Mouse (Mus musculus) liver, embryonic 13.5 days (tissue): ENCODE results near the gene Pgd. TPM values are rescaled to one million over a fixed set of nuclear protein-coding genes. Genes with fewer than 3 reads are reported as not detected.
"Not testable (repeated sequence)": the region's sequence is repeated elsewhere in the genome, so short reads cannot be mapped to it uniquely, and the experiment has no call there.

Source experiments
- ATAC-seq: fragments of 200-750 bp; cut with Nextera tagmentation; 2 replicates; pipeline ENCODE4 v1.8.0; 2017; ENCODE audit warnings: low read depth, mild to moderate bottlenecking, moderate number of reproducible peaks, moderate library complexity
- DNase-seq: peaks from one replicate; pipeline ENCODE4 v3.0.0; 2022
- H3K27ac ChIP-seq: fragments of 300-500 bp; sonication (generic); 2 replicates; pipeline ENCODE4 v1.5.1; 2015; ENCODE audit warnings: moderate library complexity, mild to moderate bottlenecking, inconsistent platforms
- H3K27me3 ChIP-seq: fragments of 300-500 bp; sonication (generic); 2 replicates; pipeline ENCODE4 v1.6.1; 2015; ENCODE audit warnings: mild to moderate bottlenecking, inconsistent platforms
- H3K36me3 ChIP-seq: fragments of 300-500 bp; sonication (generic); 2 replicates; pipeline ENCODE4 v1.6.1; 2015; ENCODE audit warnings: mild to moderate bottlenecking, inconsistent platforms
- H3K4me1 ChIP-seq: fragments of 300-500 bp; sonication (generic); replicated peaks from 2 replicates; pipeline ENCODE4 v1.6.1; 2015; ENCODE audit warnings: inconsistent platforms
- H3K4me2 ChIP-seq: fragments of 300-500 bp; sonication (generic); 2 replicates; pipeline ENCODE4 v1.6.1; 2015; ENCODE audit warnings: inconsistent platforms, mild to moderate bottlenecking, moderate library complexity
- H3K4me3 ChIP-seq: fragments of 300-500 bp; sonication (generic); replicated peaks from 2 replicates; pipeline ENCODE4 v1.5.1; 2015; ENCODE audit warnings: mild to moderate bottlenecking, inconsistent platforms
- H3K9ac ChIP-seq: fragments of 300-500 bp; sonication (generic); 2 replicates; pipeline ENCODE4 v1.6.1; 2015; ENCODE audit warnings: mild to moderate bottlenecking, inconsistent platforms
- H3K9me3 ChIP-seq: fragments of 300-500 bp; sonication (generic); replicated peaks from 2 replicates; pipeline ENCODE4 v1.6.1; 2016; ENCODE audit warnings: inconsistent platforms
- WGBS: fragments of 180-500 bp; shearing (Covaris S2); methylation state at CpG from one replicate; pipeline ENCODE4 v1.1.7; 2015; ENCODE audit not compliant: insufficient replicate concordance; 5-methylcytosine and 5-hydroxymethylcytosine counted together
- polyA plus RNA-seq: library from polyadenylated mRNA; unstranded; fragments of >200 nt; fragmentation: Nextera tagmentation; extraction: Ambion mirVana; gene quantifications from 2 replicates; pipeline ENCODE4 v1.2.1, GENCODE M21; 2015

Gene Pgd
- polyA plus RNA-seq, 1 experiment from 2014 or later, result 74.7 TPM

DNA sequence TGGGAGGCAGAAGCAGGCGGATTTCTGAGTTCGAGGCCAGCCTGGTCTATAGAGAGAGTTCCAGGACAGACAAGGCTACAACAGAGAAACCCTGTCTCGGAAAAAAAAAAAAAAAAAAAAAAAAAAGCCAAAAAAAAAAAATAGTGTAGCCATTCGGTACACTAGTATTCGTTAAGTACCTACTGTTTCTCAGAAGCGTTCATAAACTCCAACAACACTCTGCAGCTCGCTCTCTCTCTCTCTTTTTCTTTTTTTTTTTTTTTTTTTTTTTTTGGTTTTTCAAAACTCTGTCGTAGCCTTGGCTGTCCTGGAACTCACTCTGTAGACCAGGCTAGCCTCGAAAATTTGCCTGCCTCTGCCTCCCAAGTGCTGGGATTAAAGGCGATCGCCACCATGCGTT, 66.1 kb downstream of the Pgd start:
- not testable (repeated sequence) for H3K36me3 ChIP-seq, ATAC-seq
- WGBS, result 76% methylated on average over 12 of the region's 12 CpGs

More for the DNA sequence above, 66.1 kb downstream of the Pgd start:
- not testable (repeated sequence) for H3K9me3 ChIP-seq, H3K9ac ChIP-seq, H3K27ac ChIP-seq, DNase-seq, H3K27me3 ChIP-seq
- Histone ChIP-seq H3K4me2 (peak overlapping the region; percentile 91), H3K4me1 (peaks cover 46% of the 10 kb centered on the region), H3K4me3 (peak overlapping the region; percentile 98; the same call in 1 of the 2 replicates)

Other genes with a start within 250 kb of the Pgd start
- gene Pex14, start 66.9 kb downstream of the Pgd start, polyA plus RNA-seq, result 27.7 and 28.4 TPM in 2 replicates
- gene Dffa, start 62.6 kb downstream of the Pgd start, polyA plus RNA-seq, result 20.7 and 22.7 TPM in 2 replicates
- gene Cort, start 40.0 kb downstream of the Pgd start, polyA plus RNA-seq, result not detected in 2 replicates
- 20.7 and 24.8 TPM in 2 replicates for gene Cenps, start 29.1 kb downstream of the Pgd start, polyA plus RNA-seq
- 5.1 and 6.7 TPM in 2 replicates for gene Kif1b, start 140.9 kb upstream of the Pgd start, polyA plus RNA-seq